Mouse (Mus musculus) E14TG2a.4 (cell line): ENCODE measurements around the gene Astn1.

Source experiments
- H3K27me3 ChIP-seq: 2 replicates; pipeline ENCODE4 v1.6.1; 2014; ENCODE audit warnings: low read length, control low read depth; ENCODE audit not compliant: insufficient read depth
- H3K36me3 ChIP-seq: 2 replicates; pipeline ENCODE4 v1.6.1; 2014; ENCODE audit warnings: low read length, control low read depth; ENCODE audit not compliant: insufficient read depth
- H3K4me1 ChIP-seq: replicated peaks from 2 replicates; pipeline ENCODE4 v1.6.1; 2014; ENCODE audit warnings: low read depth, low read length, control low read depth
- H3K4me3 ChIP-seq: replicated peaks from 2 replicates; pipeline ENCODE4 v1.5.1; 2014; ENCODE audit warnings: mild to moderate bottlenecking, low read length
- H3K9me3 ChIP-seq: 2 replicates; pipeline ENCODE4 v1.6.1; 2014; ENCODE audit warnings: low read length, control low read depth
- CTCF ChIP-seq: conservative IDR thresholded peaks from 2 replicates; pipeline ENCODE4 v1.5.1; 2014; ENCODE audit warnings: low read length
- NANOG ChIP-seq: IDR thresholded peaks from 2 replicates; pipeline ENCODE4 v1.6.1; 2014; ENCODE audit warnings: borderline replicate concordance, low read length, mixed read lengths
- POU5F1 ChIP-seq: IDR thresholded peaks from 2 replicates; pipeline ENCODE4 v1.6.1; 2014; ENCODE audit warnings: low read length, borderline replicate concordance

The Astn1 gene

DNA sequence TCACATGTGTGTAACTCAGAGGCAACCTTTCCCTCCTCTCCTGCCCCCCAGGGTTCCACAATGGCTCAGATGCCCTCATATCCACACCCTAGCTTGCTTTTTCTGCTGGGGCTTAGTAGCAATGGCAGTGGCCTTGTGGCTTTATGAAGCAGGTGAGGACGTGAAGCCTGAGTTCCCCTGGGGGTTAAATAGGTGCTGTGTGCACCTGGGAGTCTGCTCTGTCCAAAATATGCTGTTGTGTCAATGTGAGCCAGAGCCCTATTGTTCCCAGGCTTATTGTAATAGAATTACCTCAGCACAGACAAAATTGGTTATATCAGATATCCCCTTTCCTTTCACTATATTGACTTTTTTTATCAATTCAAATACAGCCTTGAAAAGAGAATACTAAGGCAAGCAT is 325.7 kb downstream of the Astn1 start:
- no peaks in the 10 kb centered on the region for H3K4me1 ChIP-seq
- H3K4me3 ChIP-seq, result no peak overlapping the region
- no peaks in the 10 kb centered on the region for H3K27me3 ChIP-seq
- H3K36me3 ChIP-seq, result no peaks in the 10 kb centered on the region
- H3K9me3 ChIP-seq, result no peaks in the 10 kb centered on the region
- TF ChIP-seq NANOG (no peak), POU5F1 (no peak), CTCF (no peak)

DNA sequence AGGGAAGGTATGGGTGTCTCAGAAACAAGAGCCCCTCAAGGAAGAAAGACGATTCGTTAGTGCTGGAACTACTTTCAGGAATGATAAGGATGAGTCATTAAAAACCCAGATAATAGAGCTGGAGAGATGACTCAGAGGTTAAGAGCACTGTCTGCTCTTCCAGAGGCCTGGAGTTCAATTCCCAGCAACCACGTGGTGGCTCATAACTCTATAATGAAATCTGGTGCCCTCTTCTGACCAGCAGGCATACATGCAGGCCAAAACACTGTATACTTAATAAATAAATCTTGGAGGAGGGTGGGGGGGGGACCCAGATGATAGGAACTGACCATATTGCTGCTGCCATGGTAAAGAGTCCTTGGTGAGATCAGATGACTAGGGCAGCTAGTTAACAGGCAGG is 335.4 kb downstream of the Astn1 start:
- TF ChIP-seq POU5F1 (no peak), NANOG (no peak), CTCF (no peak)
- H3K9me3 ChIP-seq, result no peaks in the 10 kb centered on the region
- no peaks in the 10 kb centered on the region for H3K4me1 ChIP-seq
- H3K36me3 ChIP-seq, result no peaks in the 10 kb centered on the region
- H3K27me3 ChIP-seq, result no peaks in the 10 kb centered on the region
- H3K4me3 ChIP-seq, result no peak overlapping the region

DNA sequence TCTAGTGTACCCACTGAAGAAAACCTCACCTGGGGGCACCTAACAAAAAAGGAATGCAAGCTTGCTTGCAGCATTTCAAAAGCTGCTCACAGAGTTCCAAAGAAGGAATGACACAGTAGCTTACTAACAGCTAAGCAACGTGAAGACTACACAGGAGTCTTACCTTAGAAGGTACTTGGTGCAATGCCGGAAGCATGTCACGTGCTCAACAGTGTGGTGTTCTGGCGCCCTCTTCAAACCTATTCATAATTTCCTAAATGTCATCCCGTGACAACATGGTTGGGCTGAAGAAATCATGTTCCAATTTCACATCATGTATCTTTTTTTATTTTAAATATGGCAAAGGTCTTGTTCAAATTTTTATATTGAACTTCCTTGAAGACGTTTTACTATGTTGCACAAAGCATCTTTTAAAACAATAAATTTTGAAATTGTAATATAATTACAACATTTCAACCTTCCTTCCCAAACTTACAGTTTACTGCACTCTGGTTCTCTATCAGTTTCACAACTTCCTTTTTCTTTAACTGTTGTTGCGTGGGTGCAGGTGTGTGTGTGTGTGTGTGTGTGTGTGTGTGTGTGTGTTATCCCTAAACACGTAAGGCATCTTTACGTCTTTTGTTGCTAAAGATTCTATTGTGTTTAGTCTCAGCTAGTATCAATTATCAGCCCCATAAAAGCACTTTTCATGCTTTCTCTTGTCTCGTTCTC is 335.9 kb downstream of the Astn1 start:
- H3K9me3 ChIP-seq, result no peaks in the 10 kb centered on the region
- H3K36me3 ChIP-seq, result no peaks in the 10 kb centered on the region
- no peaks in the 10 kb centered on the region for H3K4me1 ChIP-seq
- TF ChIP-seq CTCF, result no peak
- H3K27me3 ChIP-seq, result no peaks in the 10 kb centered on the region
- H3K4me3 ChIP-seq, result no peak overlapping the region

DNA sequence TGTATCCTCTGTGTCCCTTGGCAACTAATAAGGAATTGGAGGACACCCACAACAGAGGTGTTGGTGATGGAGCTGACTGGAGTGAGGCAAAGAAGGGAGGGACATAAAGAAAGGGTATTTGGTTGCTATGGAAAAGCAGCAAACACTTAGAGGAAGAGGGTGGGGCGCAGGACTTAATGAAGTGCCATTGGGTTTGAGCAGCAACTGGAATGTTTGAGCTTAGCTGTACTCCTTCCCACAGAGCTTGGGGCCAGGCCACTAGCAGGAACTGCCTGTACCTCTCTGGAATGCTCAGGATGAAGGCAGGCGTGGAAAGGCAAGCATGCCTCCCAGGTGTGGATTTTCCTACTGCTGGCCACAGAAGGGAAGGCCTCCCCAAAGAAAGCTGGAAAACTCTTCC is 337.2 kb downstream of the Astn1 start:
- H3K9me3 ChIP-seq, result no peaks in the 10 kb centered on the region
- H3K4me3 ChIP-seq, result no peak overlapping the region
- no peaks in the 10 kb centered on the region for H3K36me3 ChIP-seq
- no peaks in the 10 kb centered on the region for H3K27me3 ChIP-seq
- TF ChIP-seq POU5F1 (no peak), NANOG (no peak), CTCF (no peak)
- H3K4me1 ChIP-seq, result no peaks in the 10 kb centered on the region

DNA sequence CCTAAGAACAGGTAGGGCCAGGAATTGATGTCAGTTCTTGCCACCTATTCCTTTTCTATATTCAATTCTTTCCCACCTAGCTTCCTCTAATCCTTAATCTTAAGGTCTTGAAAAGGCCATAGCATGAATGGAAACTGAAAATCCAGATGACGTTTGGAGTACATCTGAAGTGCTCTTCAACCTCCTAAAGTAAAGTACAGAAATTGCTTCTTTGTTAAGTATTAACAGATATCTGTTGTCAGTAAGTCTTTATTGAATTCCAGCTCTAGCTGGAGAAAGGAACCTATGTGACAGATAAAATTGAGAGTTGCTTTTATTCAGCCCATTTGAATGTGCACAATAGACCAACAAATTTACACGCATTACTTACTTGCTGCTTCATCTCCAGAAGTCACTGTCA is 338.1 kb downstream of the Astn1 start:
- Histone ChIP-seq H3K9me3 (no peaks in the 10 kb centered on the region), H3K4me3 (no peak overlapping the region), H3K36me3 (no peaks in the 10 kb centered on the region), H3K27me3 (no peaks in the 10 kb centered on the region), H3K4me1 (no peaks in the 10 kb centered on the region)
- no peak for TF ChIP-seq NANOG
- no peak for TF ChIP-seq POU5F1
- TF ChIP-seq CTCF, result no peak

DNA sequence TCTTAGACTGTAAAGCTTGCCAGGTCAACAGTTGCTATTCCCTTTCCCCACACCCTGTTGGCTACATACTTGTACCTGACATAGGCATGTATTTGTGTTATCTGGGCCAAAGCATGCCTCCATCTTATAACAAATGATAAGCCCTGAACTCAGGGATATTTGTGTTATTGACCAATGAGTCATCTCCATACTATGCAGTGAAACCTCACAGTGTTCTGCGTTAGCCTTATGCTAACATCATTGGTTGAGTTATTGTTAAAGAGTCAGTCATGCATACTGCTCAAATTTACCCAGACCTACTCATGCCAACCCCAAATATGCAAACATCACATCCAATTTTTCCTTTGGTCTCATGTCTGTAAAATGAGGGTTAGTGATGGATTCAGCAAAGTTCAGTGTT is 339.3 kb downstream of the Astn1 start:
- Histone ChIP-seq H3K36me3 (no peaks in the 10 kb centered on the region), H3K4me3 (no peak overlapping the region), H3K27me3 (no peaks in the 10 kb centered on the region), H3K9me3 (no peaks in the 10 kb centered on the region), H3K4me1 (no peaks in the 10 kb centered on the region)
- TF ChIP-seq NANOG (no peak), POU5F1 (no peak), CTCF (no peak)

DNA sequence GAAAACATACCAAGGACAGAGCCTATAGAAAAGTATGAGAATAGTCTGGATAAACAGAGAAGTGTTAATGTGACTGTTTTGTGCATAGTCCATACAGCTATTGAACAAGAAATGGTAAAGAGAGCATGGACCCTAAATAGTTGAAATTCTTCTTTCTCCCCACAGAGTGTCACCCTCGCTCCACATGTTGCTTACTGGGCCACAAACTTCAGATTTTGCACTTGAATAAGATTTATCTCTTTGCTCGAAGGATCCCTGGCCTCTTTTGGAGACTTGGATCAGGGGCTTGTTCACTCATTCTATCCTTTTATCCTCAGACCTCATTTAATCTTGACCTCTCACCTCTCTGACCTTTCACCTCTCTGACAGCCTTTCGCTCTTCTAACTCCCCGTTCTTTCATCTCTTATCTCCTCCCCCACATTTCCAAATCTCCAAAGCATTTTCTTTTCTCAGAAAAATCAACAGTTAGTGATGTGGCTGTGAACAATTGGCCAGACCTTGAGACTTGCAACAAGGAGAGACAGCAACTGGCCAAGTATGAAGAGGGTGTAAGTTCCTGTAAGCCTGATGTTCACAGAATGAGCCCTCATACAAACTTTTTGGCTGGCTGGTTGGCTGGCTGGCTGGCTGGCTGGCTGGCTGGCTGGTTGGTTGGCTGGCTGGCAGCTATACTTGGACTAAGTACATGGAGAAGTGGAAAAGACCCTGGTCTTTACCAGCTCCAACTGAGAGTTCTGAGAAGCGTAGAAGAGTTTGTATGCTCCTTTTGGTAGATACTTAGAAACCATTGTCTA is 351.4 kb downstream of the Astn1 start:
- H3K4me1 ChIP-seq, result no peaks in the 10 kb centered on the region
- H3K9me3 ChIP-seq, result no peaks in the 10 kb centered on the region
- TF ChIP-seq CTCF, result no peak
- no peaks in the 10 kb centered on the region for H3K27me3 ChIP-seq
- H3K36me3 ChIP-seq, result no peaks in the 10 kb centered on the region
- H3K4me3 ChIP-seq, result no peak overlapping the region

DNA sequence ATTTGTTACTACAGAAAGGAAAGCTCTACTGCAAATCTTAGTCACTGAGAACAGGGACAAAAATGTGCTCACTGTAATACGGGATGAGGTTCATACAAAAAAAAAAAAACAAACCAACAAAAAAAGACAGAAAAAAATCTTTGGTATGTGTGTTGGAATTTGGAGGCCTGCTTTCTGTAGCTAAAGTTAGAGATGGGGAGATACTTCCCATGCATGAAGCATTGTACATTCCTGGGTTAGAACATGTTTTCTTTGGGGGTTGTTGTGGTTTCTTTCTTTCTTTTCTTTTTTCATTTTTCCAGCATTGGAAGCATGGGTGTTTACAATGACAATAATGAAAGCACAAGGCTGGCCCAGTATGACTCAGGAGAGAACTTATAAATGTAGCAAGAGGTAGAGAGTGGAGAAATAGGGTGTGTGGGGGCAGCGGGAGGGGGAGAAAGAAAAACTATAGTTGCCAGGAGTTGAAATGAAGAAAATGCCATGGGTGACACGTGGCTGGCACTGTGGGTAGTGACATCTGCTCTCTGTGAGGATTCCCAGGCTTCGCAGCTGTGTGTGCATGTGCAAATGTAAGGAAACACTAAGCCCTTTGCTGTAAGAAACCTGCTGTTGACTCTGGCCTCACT is 370.9 kb downstream of the Astn1 start:
- H3K4me1 ChIP-seq, result no peaks in the 10 kb centered on the region
- TF ChIP-seq POU5F1, result no peak
- H3K36me3 ChIP-seq, result no peaks in the 10 kb centered on the region
- no peak overlapping the region for H3K4me3 ChIP-seq
- H3K9me3 ChIP-seq, result no peaks in the 10 kb centered on the region
- H3K27me3 ChIP-seq, result no peaks in the 10 kb centered on the region
